Mouse (Mus musculus) heart, postnatal 14 days (tissue): ENCODE measurements at regions not wholly inside any gene's neighbourhood (a gene's known extent, or its start where the extent isn't known, plus 50 kb on each side); places are given as distances from the start of the nearest gene placed in this dataset.

ENCODE experiments used
- DNase-seq, 2 experiments: peaks; one replicate each; pipeline ENCODE4 v3.0.0; 2021 to 2022
- intact Hi-C: fragments of 180-260 bp; cut with DNase I; formaldehyde crosslinking; loops from one replicate; pipeline ENCODE4 v1.15.1; 2025

DNA sequence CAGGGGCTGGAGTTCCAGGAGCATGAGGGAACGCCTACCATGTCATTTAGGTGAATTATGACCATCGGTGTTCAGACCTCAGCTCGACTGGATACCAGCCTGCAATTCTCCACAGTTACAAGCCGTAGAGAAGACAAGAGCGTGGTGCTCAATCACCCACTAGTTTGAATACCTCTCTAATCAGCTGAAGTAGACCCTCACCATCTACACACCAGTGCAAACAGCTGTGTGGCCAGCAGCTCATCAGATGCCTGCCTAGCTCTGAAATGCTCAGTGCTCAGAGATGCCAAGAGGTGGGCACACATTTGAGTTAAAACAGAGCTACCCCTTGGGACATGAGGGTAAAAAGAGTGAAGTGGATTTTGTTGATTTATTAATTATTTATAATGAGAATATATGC lies 660.2 kb downstream of the Magi1 start:
- intact Hi-C loops = no loop called here
- DNase-seq = no peak

DNA sequence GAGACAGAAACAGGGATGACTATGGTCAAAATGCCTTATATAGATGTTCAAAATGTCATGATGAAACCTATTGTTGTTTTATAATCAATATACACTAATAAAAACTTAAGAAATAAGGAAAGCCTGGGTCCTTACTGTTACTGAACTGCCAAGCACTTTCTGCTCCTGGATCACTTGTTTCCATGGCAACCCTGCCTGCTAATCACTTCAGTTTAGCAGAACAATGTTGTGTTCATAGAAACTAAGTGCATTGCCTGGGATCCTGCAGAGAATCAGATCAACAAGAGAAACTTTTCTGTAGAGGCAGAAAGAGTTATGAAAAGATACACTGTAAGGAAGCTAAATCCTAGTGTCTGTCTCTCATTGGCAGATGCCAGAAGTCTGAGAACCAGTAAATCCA lies 666.8 kb downstream of the Magi1 start:
- DNase-seq = no peak
- intact Hi-C loops = no loop called here

DNA sequence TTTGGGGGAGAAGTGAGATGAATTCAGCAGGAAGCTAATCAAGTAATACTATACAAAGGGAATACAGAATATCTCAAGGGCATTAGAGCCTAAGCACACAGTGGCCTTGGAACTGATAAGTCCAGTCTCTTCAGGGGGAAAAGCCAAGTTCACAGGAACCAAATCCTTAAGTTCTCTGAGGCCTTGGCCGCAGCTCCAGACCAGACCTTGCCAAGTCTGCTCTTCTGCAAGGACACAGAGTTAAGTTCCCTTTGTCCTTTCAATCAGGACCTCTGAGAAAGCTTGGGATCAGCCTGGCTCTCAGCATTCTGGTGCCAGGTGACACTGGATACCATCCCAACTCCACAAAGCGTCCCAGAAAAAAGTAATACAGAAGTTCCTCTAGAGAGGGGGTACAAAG lies 657.1 kb upstream of the Adamts9 start:
- intact Hi-C loops = no loop called here
- peak; percentile 6 to 7 for DNase-seq

DNA sequence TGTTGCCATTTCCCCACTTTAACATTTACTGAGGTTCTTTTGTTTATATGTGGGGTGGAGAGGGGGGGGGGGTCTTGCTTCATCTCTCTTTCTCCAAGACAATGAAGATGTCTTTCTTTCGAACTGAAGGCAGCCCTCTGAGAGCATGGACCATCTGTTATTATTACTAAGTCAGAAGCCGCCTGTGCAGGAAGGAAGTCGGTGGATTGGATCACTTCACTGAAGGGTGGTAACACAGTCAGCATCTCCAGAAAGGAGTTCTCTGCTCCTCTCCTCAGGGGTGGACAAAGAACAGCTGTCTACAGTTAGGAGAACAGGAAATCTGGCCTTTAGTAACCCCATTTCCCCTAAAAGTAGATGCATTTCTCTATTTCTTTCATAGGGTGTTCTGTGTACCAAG lies 656.1 kb upstream of the Adamts9 start:
- no peak for DNase-seq
- intact Hi-C loops = no loop called here

DNA sequence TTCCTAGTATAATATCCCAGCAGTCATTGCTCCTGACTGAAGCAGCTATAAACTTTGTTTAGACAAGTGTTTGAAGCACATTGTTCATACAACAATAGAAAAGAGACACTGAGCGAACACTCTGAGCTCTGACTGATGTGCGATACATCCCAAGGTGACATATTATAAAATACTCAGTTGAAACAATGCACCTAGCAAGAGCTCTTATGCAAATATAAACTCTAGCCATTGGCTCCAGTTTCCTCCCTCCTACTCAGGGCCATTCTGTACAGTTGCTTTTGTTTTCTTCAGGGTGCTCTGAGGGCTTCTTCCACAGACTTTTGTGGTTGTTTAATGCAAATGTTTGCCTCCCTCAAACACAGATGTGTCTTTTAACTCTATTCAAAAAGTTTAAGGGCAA lies 646.6 kb upstream of the Adamts9 start:
- DNase-seq = no peak
- intact Hi-C loops = no loop called here

DNA sequence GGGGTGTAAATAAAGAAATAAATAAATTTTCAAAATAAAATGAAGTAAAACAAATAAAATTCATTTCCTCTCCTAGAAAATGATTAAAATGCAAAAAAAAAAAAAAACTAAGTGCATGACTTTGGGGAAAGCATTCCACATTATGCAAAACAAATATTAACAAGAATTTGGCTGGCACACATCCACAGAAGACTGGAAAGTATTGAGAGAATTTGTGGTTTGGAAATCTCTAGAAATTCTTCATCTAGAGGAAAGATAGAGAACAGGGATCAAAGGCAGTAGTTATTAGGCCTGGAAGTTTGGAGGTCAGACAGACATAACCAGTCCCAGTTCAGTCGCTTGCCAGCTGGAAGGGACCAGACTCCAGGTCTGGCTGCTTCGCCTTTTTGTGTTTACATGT lies 643.6 kb upstream of the Adamts9 start:
- DNase-seq = no peak
- intact Hi-C loops = no loop called here

DNA sequence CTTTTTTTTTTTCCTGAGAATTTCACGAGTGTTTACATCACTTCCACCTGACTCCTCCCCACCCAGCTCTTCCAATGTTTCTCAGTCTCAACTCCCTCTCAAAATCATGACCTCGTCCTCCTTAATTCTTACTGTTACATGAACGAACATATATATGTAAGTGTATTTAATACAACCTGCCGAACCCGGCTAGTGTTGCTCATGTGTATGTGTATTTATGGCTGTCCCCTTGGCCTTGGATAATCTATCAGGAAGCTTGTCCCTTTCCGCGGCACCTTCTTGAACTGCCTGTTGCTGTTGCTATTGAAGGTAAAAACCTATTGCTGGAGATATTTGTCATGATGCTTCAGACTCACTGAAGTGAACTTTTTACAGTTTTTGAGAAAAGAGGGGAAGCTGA lies 637.8 kb upstream of the Adamts9 start:
- DNase-seq = no peak
- intact Hi-C loops = no loop called here

DNA sequence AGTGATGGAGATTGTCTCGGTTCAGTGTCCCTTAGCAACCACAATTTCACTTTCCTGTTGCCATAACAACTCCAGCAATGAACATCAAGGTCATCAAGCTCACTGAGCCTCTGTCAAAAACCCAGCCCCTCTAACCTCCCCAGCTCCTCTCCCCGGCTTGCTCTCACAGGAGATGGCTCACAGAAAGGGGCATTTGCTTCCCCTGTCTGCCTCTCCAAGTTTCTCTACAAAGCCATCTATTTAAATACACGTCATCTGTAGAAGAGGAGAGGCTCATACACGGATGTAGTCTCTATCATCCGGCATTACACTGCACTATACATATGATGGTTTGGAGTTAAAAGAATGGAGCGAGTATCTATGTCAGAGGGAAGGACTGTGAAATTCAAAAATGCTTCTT lies 637.4 kb upstream of the Adamts9 start:
- DNase-seq = no peak
- intact Hi-C loops = no loop called here

DNA sequence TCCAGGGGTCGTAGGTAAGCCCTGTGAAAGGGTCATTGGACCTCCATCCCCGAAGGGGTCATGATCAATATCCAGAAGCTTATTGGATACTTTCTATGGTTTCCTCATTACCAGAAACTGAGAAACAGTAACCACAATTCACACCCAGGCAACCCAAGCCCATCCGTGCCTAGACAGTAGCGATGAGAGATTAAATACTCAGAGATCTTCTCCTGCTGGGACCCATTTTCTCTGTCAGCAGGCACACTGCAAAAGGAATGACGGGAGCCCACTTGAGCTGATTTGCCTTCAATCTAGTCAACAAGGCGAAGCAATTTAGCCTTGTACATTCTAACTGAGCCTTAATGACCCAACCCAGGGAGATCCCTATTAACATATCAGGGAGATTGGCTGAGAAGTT lies 632.0 kb upstream of the Adamts9 start:
- no peak for DNase-seq
- intact Hi-C loops = no loop called here

DNA sequence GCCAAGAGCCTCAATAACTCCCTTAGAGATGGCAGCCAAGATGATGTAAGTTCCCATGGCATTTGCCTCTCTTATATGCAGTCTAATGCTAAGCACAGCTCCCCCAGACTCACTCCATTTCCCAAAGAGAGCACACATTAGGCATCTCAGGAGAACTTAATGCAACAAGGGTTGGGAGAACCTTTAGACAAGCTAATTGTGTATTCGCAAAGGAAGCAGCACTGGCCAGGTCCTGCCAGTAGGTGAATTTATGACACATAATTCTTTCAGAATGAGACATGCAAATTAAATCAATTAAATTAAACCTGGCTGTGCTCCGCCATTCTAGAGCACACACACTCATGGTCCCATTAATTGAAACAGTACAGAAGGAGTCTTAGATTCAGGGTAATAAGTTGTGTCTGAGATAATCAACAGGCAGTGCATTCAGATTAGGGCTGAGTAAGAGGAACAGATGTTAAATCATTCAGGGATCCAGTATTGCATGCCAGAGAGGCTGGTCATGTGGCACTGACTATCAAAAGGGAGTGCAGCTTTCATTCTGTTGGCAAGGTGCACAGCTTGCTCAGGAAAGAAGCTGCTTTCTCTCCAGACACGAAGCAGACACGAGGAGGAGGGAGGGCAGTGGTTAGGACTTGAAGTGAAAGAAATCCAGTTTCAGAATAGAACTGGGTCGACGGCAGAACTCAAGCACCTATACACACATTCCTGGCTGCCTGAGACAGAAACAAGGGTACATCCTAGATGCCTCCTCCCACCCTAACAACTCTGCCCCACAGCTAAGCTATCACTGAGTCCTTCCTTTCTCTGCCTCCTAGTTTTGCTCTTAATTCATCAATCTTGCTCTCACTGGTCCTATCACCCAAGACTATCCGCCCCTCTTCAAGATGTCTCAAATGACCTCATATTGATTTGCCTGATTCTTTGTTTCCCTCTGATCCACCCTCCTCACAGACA lies 630.7 kb upstream of the Adamts9 start:
- peak; percentile 4 to 31 for DNase-seq
- intact Hi-C loops = no loop called here

DNA sequence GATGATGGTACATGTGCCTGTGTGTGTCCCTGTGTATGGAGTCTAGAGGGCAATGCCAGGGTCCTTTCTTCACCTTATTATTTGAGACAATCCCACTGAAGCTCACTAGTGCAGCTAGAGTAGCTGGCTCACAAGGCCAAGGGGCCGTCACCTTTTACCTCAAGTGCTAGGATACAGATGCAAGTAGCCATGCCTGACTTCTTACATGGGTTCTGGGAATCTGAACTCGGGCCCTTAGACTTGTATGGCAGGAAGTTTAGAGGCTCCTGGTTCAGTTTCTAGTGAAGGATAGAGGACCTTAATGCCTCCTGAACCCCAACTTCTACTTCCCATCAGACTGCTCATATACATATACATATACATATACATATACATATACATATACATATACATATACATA lies 626.6 kb upstream of the Adamts9 start:
- no peak for DNase-seq
- intact Hi-C loops = no loop called here

DNA sequence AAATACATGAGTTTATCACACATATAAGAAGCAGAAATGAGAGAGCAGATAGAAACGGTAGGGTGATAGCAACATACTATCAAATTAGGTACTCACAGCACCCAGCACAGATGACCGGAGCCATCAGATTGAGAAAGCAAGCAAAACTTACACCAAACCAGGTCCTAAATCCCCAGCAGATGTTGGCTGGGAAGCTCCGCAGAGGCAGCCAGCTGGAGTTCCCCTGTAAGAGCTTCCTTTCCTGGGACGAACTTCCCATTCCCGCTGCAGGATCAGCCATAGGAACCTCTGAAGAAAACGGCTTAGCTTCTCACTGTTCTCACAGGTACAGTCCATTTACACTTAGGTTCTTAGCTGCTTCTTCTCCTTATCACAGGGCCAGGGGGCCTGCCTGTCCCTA lies 625.9 kb upstream of the Adamts9 start:
- peak in 1 of 2 experiments; percentile 9 for DNase-seq
- intact Hi-C loops = no loop called here

DNA sequence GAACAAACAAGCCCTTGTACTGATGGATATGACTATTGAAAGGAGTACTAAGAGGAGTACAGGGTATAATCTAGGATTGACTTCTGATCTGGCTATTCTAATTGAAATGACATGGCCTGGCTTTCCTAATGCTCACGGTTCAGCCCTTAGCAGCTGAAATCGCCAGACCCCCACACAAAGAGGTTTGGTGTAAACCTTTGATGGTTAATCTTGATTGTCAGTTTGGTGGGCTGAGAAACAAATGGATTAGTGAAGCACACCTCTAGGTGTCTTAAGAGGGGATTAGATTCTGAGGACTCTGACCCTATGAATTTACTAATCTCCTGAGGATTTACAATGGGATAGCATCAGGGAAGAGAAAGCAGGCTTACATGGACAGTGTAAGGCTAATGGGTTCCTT lies 623.4 kb upstream of the Adamts9 start:
- intact Hi-C loops = no loop called here
- DNase-seq = no peak

DNA sequence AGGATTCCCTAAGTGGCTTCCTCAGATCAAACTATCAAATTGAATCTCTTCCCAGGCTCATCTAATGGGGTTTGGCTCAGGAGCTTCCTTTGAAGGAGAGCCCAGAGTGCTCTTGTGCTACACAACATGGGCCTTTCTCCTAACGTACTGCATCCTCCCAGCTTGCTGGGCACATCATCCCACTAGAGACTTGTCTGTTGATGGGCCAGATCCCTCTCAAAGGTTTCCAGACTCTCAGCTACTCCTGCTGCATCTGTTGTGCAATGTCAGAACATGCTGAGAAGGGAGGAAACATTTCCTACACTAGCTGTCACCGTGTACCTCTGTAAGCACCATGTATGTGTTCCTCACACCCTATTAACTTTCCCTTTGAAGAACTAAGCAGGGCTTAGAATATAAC lies 605.0 kb upstream of the Adamts9 start:
- no peak for DNase-seq
- intact Hi-C loops = loop anchor here (10.0 kb wide), 2 partner anchors 374 to 674 kb away; no protein-coding TSS in a partner anchor

DNA sequence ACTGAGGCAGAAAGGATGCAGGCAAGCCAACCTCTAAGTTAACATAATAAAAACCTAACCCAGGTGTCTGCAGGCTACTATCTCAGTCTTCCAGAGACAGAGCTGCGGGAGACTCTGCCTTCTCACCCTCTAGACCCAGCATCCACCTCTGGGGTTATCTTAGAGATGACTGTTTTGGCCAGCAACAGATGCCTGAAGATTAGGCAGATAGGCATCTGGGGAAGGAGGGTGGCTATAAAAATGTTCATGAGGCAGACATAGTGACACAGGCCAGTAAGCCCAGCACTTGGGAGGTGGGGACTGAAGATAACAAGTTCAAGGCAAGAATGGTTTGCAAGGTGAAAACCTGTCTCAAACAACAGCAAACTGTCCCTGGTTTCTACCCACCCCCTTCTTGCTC lies 601.0 kb upstream of the Adamts9 start:
- DNase-seq = no peak
- intact Hi-C loops = loop anchor here (5.0 to 10.0 kb wide), 3 partner anchors 232 to 669 kb away; no protein-coding TSS in a partner anchor

DNA sequence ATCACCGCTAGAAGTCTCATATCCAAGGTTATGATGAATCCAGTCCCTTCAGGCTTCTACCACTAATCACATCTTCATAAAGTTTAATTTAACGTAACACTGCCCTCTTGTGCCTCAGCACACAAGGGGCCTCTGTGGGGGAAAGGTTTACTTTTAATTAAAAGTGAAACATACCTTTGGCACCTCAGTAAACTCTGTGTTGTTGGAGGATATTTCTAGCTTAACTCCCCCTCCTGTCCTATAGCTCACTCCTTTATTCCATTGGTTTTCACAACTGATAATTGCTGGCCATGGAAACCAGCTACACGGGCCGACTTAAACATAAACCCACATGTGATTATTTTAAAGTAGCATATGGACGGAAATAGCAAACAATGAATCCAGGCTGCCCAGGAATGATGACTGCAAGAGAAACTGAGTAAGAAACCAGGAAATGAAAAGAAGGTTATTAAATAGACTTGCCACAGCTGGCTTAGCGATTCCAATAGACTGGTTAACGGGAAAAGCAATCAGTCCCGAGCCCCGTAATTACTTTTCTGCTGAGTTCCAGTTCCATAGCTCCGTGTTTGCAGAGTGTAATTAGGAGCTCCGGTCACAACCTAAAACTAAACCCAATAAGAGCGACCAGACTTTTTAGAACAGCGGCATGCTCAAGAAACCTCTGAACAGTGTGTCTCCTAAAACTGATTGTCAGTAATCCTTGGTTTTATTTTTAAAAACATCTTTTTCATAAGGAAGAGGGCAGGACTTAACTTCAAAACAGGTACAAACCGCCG lies 600.2 kb upstream of the Adamts9 start:
- peak; percentile 12 to 33 for DNase-seq
- intact Hi-C loops = loop anchor here (1.0 to 10.0 kb wide), 5 partner anchors 99 to 756 kb away; no protein-coding TSS in a partner anchor

DNA sequence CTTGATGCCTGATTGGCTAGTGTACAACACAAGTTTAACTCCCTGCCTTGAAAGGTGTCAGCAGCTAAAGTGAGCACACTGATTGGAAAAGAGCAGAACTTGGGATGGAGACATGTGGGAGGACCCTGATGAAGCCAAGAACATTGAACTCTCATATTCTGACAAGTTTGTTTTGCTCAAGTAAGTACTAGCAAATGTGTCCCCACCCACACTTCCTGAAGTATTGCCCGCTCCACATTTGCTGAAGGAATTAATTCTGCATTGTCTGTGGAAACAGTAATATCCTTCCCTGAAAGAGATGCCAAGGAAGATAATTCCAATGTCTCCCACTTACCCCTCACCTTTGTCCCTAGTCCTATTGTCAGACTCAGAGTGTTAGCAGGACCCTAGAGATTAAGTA lies 596.3 kb upstream of the Adamts9 start:
- DNase-seq = no peak
- intact Hi-C loops = loop anchor here (2.0 kb wide), 1 partner anchor 597 kb away; the partner anchor contains the start of gene Adamts9

DNA sequence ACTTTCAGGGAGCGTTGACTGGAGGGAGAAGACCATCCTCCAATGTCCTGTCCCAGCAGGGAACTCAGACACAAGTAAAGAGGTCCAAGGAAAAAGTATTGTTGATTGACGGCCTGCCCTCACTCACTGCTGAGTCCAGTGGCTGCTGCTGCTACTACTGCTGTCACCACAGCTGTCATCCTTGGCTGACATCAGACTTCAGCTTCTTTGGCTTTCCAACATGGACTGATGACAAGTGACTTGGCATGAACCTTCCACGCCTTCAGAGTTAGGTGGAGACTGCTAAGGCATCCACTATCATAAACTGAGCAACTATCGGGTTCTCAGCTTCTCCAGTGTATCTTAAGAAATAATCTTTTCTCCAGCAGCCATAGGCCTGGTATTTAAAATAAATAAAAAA lies 595.9 kb upstream of the Adamts9 start:
- intact Hi-C loops = loop anchor here (2.0 kb wide), 1 partner anchor 596 kb away; the partner anchor contains the start of gene Adamts9

DNA sequence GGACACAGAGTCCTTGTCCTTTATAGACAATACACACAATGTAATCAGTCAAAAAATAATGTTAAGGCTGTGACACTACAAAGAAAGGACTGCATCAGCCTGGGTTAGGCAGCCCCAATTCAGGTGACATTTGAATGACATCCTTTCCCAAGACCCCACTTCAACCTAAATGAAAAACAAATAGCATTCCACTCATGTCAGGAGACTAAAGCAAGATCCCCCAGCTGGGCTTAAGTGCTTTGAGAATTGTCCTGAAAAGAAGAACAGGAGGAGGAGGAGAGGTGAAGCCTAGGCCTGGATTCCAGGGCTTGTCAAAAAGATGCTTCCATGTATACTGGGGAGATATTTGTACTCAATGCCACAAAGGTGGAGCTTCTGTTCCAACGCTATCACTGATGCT lies 594.7 kb upstream of the Adamts9 start:
- intact Hi-C loops = loop anchor here (2.0 kb wide), 1 partner anchor 595 kb away; the partner anchor contains the start of gene Adamts9
- no peak for DNase-seq

More for the DNA sequence above, 595.9 kb upstream of the Adamts9 start:
- peak; percentile 16 to 40 for DNase-seq

DNA sequence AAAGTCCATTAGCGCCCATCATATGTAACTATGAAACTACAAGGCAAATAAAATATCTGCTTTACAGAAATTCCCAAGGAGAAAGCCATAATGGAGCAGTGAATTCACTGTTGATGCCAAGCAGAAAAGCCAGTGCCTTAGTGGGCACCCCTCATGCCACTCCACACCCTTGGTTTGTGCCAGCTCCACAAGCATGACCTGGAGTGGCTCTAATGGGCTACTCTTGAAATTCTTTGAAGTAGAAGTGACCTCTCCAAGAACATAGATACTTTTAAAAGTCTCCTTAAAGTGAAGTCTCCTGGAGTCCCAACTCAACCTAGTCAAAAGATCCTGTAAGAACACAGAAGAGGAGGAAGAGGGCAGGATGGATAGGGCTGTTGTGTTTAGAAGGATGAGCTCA lies 593.8 kb upstream of the Adamts9 start:
- DNase-seq = no peak
- intact Hi-C loops = no loop called here

DNA sequence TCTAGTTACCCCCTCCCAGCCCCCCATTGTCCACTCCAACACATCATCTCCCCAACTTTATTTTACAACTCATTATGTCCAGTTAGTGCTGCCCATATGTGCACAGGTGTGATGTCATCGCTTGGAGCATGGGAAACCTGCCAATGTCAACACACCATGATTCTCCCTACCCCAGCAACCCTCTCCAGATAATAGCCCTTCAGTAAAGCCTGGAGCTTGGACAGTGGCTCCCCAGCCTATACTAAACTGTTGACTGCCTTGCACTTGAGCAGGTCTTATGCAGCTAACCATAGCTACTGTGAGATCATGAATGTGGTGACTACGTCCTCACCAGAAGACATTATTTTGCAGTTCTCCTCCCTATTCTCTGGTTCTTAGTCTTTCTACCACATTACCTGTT lies 570.5 kb upstream of the Adamts9 start:
- intact Hi-C loops = no loop called here
- DNase-seq = no peak
